Mouse (Mus musculus) midbrain, postnatal 0 days (tissue): ENCODE data around the gene Mios. TPM values are rescaled to one million over a fixed set of nuclear protein-coding genes. Genes with fewer than 3 reads are reported as not detected.
A peak's percentile ranks its signal among the peaks of the same experiment; 100 is the strongest.

Source experiments
- ATAC-seq: fragments of 200-750 bp; cut with Nextera tagmentation; 2 replicates; pipeline ENCODE4 v1.8.0; 2017; ENCODE audit warnings: moderate number of reproducible peaks, mild to moderate bottlenecking, moderate TSS enrichment, moderate library complexity; ENCODE audit not compliant: low FRiP score
- DNase-seq: peaks from one replicate; pipeline ENCODE4 v3.0.0-alpha.2; 2015; ENCODE audit warnings: low spot score
- H3K27ac ChIP-seq: fragments of 300-500 bp; sonication (generic); 2 replicates; pipeline ENCODE4 v1.5.1; 2014; ENCODE audit warnings: low read depth, mild to moderate bottlenecking, low read length, mixed read lengths
- H3K27me3 ChIP-seq: fragments of 300-500 bp; sonication (generic); 2 replicates; pipeline ENCODE4 v1.6.1; 2014; ENCODE audit warnings: low read length, control low read depth, mixed read lengths; ENCODE audit not compliant: insufficient read depth
- H3K36me3 ChIP-seq: fragments of 300-500 bp; sonication (generic); 2 replicates; pipeline ENCODE4 v1.6.1; 2014; ENCODE audit warnings: low read length, control low read depth, mixed read lengths; ENCODE audit not compliant: insufficient read depth
- H3K4me1 ChIP-seq: fragments of 300-500 bp; sonication (generic); 2 replicates; pipeline ENCODE4 v1.6.1; 2014; ENCODE audit warnings: mild to moderate bottlenecking, control low read depth, antibody characterized with exemption, low read length, mixed read lengths; ENCODE audit not compliant: insufficient read depth
- H3K4me2 ChIP-seq: fragments of 300-500 bp; sonication (generic); 2 replicates; pipeline ENCODE4 v1.6.1; 2014; ENCODE audit warnings: low read depth, mild to moderate bottlenecking, low read length, mixed read lengths; ENCODE audit not compliant: poor library complexity, severe bottlenecking
- H3K4me3 ChIP-seq: fragments of 300-500 bp; sonication (generic); 2 replicates; pipeline ENCODE4 v1.5.1; 2014; ENCODE audit warnings: low read depth, mild to moderate bottlenecking, low read length, moderate library complexity
- H3K9ac ChIP-seq: fragments of 300-500 bp; sonication (generic); replicated peaks from 2 replicates; pipeline ENCODE4 v1.6.1; 2014; ENCODE audit warnings: mild to moderate bottlenecking, low read length, moderate library complexity, mixed read lengths; ENCODE audit not compliant: poor library complexity, severe bottlenecking
- H3K9me3 ChIP-seq: fragments of 300-500 bp; sonication (generic); 2 replicates; pipeline ENCODE4 v1.6.1; 2016; ENCODE audit warnings: low read length, control low read depth
- CTCF ChIP-seq: IDR thresholded peaks from 2 replicates; pipeline ENCODE4 v1.5.1; 2016; ENCODE audit warnings: antibody characterized with exemption, mild to moderate bottlenecking
- WGBS: fragments of 180-500 bp; shearing (Covaris S2); extraction: QIAGEN DNeasy Blood & Tissue Kit; methylation state at CpG from one replicate; pipeline ENCODE4 v1.1.7; 2014; 5-methylcytosine and 5-hydroxymethylcytosine counted together
- polyA plus RNA-seq: library from polyadenylated mRNA; unstranded; fragments of >200 nt; fragmentation: Nextera tagmentation; extraction: Ambion mirVana; gene quantifications from 2 replicates; pipeline ENCODE4 v1.2.1, GENCODE M21; 2015
- total RNA-seq: library from RNA; depleted of rRNA; stranded (reverse); fragments of >200 nt; gene quantifications from 2 replicates; pipeline ENCODE4 v1.2.3, GENCODE M21; 2014

Gene Mios
- total and polyA plus RNA-seq, 2 experiments from 2014 or later = 20.1 to 28.8 TPM

GRCm38 (mm10) chr6:8176116-8176515 lies 32.9 kb upstream of the Mios start:
- Histone ChIP-seq H3K9ac (no peak overlapping the region), H3K4me1 (peaks cover 3% of the 10 kb centered on the region; the same call in 1 of the 2 replicates), H3K9me3 (no peaks in the 10 kb centered on the region), H3K27me3 (no peaks in the 10 kb centered on the region), H3K4me3 (no peak overlapping the region), H3K36me3 (no peaks in the 10 kb centered on the region), H3K27ac (no peak overlapping the region), H3K4me2 (no peak overlapping the region)
- WGBS = 87% methylated on average over 2 of the region's 2 CpGs
- DNase-seq (no peak), ATAC-seq (no peak)
- TF ChIP-seq CTCF = no peak

- Histone ChIP-seq H3K9me3 (no peaks in the 10 kb centered on the region), H3K4me2 (peak overlapping the region; percentile 44), H3K27me3 (no peaks in the 10 kb centered on the region), H3K27ac (peak overlapping the region; percentile 39), H3K9ac (no peak overlapping the region), H3K36me3 (no peaks in the 10 kb centered on the region), H3K4me1 (peaks cover 3% of the 10 kb centered on the region; the same call in 1 of the 2 replicates), H3K4me3 (peak overlapping the region; percentile 20; the same call in 1 of the 2 replicates)
- no peak for TF ChIP-seq CTCF
- DNase-seq (peak; percentile 58), ATAC-seq (no peak)
- WGBS = 3% methylated on average over 10 of the region's 10 CpGs
Observed at GRCm38 (mm10) chr6:8178397-8178941, 30.6 kb upstream of the Mios start.

GRCm38 (mm10) chr6:8188599-8189233 lies 20.3 kb upstream of the Mios start:
- Histone ChIP-seq H3K36me3 (no peaks in the 10 kb centered on the region), H3K9me3 (no peaks in the 10 kb centered on the region), H3K9ac (no peak overlapping the region), H3K4me1 (no peaks in the 10 kb centered on the region), H3K27ac (no peak overlapping the region), H3K27me3 (no peaks in the 10 kb centered on the region), H3K4me2 (no peak overlapping the region), H3K4me3 (no peak overlapping the region)
- peak; percentile 68 for ATAC-seq
- DNase-seq = peak; percentile 83
- WGBS = 89% methylated on average over 3 of the region's 3 CpGs
- peak; percentile 83 for TF ChIP-seq CTCF

DNA sequence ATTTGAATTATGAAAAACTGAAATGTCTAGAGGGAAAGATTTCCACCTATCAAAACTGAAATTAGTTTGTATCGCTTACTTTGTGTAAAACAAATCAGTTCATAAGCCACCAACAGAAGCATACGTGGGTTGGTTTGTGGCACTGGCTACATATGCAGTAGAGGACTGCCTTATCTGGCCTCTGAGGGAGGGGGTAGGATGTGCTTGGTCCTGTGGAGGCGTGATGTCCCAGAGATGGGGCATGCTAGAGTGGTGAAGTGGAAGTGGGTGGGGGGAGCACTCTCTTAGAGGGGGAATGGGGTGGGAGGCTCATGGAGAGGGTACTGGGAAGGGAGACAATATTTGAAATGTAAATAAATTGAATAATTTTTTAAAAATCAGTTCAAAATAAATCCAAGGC lies 19.1 kb upstream of the Mios start:
- no peaks in the 10 kb centered on the region for H3K36me3 ChIP-seq
- no peaks in the 10 kb centered on the region for H3K27me3 ChIP-seq
- no peak overlapping the region for H3K9ac ChIP-seq
- H3K4me2 ChIP-seq = no peak overlapping the region
- H3K27ac ChIP-seq = no peak overlapping the region
- no peaks in the 10 kb centered on the region for H3K9me3 ChIP-seq
- no peak for ATAC-seq
- no peak overlapping the region for H3K4me3 ChIP-seq
- WGBS = 75% methylated on average over 3 of the region's 3 CpGs
- no peak for DNase-seq
- TF ChIP-seq CTCF = no peak
- no peaks in the 10 kb centered on the region for H3K4me1 ChIP-seq

DNA sequence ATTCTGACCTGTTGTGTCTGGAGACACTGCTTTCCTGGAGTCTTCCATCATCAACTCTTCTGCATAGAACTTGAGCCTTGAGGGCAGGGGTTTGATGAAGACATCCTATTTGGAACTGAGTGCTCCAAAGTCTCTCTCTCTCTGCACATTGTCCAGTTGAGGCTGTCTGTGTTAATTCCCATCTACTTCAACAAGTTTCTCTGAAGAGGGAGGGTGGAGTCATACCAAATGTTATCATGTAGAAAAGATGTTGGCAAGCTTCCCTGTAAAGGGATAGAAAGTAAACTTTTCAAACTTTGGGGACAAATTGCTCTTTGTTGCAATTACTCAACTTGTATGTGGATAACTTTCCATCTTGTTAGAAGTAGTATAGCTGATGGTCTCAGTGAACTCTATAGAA lies 16.5 kb upstream of the Mios start, which contains the start of gene Col28a1:
Gene Col28a1 (minus strand): TSS at position 101 of the 400 bp plus-strand sequence.
- no peak for TF ChIP-seq CTCF
- H3K4me2 ChIP-seq = no peak within 1 kb of the TSS
- DNase-seq = no peak
- no peak within 1 kb of the TSS for H3K9ac ChIP-seq
- no peaks in the 10 kb centered on the region for H3K27me3 ChIP-seq
- H3K27ac ChIP-seq = no peak within 1 kb of the TSS
- H3K36me3 ChIP-seq = no peaks in the 10 kb centered on the region
- ATAC-seq = no peak
- H3K4me3 ChIP-seq = no peak within 1 kb of the TSS
- H3K4me1 ChIP-seq = no peaks in the 10 kb centered on the region
- no peaks in the 10 kb centered on the region for H3K9me3 ChIP-seq

DNA sequence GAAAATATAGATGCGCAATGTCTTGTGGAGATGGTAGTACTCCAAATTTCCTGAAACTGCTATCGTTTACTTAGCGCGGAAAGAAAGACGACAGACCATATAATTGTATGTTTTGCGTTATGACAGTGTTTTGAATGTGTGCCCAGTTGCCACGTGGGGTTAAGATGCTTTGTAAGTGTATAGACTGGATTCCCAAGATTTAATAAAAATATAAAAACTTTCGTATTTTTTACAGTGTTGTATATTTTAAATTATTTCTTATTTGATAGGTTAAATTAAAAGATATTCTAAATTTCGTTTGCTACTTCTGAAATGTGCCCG lies 804 bp downstream of the Mios start:
- H3K4me2 ChIP-seq = peak overlapping the region; percentile 61
- peaks cover 6% of the 10 kb centered on the region; the same call in 1 of the 2 replicates for H3K4me1 ChIP-seq
- ATAC-seq (no peak), DNase-seq (no peak)
- H3K27ac ChIP-seq = peak overlapping the region; percentile 94
- peak overlapping the region; percentile 91 for H3K9ac ChIP-seq
- H3K27me3 ChIP-seq = no peaks in the 10 kb centered on the region
- H3K4me3 ChIP-seq = peak overlapping the region; percentile 82
- no peak for TF ChIP-seq CTCF
- H3K36me3 ChIP-seq = no peaks in the 10 kb centered on the region
- 11% methylated on average over 10 of the region's 10 CpGs for WGBS
- no peaks in the 10 kb centered on the region for H3K9me3 ChIP-seq
